Mouse (Mus musculus) limb, embryonic 14.5 days (tissue): ENCODE results near the gene Ribc2. TPM values are rescaled to one million over a fixed set of nuclear protein-coding genes. Genes with fewer than 3 reads are reported as not detected.
A peak's percentile ranks its signal among the peaks of the same experiment; 100 is the strongest.

Source experiments
- ATAC-seq: fragments of 200-750 bp; cut with Nextera tagmentation; 2 replicates; pipeline ENCODE4 v1.8.0; 2017; ENCODE audit warnings: low read depth, moderate number of reproducible peaks, moderate TSS enrichment; ENCODE audit not compliant: low FRiP score
- DNase-seq: peaks from one replicate; pipeline ENCODE4 v3.0.0-alpha.2; 2015; ENCODE audit warnings: low spot score
- H3K27ac ChIP-seq: fragments of 300-500 bp; sonication (generic); replicated peaks from 2 replicates; pipeline ENCODE4 v1.5.1; 2014; ENCODE audit warnings: low read depth, mild to moderate bottlenecking, low read length, moderate library complexity, mixed read lengths
- H3K27me3 ChIP-seq: fragments of 300-500 bp; sonication (generic); 2 replicates; pipeline ENCODE4 v1.6.1; 2014; ENCODE audit warnings: low read length, mixed read lengths; ENCODE audit not compliant: control insufficient read depth, insufficient read depth
- H3K36me3 ChIP-seq: fragments of 300-500 bp; sonication (generic); 2 replicates; pipeline ENCODE4 v1.6.1; 2014; ENCODE audit warnings: mild to moderate bottlenecking, low read length, moderate library complexity, mixed read lengths; ENCODE audit not compliant: control insufficient read depth, insufficient read depth
- H3K4me1 ChIP-seq: fragments of 300-500 bp; sonication (generic); 2 replicates; pipeline ENCODE4 v1.6.1; 2014; ENCODE audit warnings: antibody characterized with exemption, low read length, mixed read lengths; ENCODE audit not compliant: control insufficient read depth, insufficient read depth
- H3K4me2 ChIP-seq: fragments of 300-500 bp; sonication (generic); replicated peaks from 2 replicates; pipeline ENCODE4 v1.6.1; 2014; ENCODE audit warnings: low read depth, mild to moderate bottlenecking, low read length, moderate library complexity; ENCODE audit not compliant: severe bottlenecking
- H3K4me3 ChIP-seq: fragments of 300-500 bp; sonication (generic); replicated peaks from 2 replicates; pipeline ENCODE4 v1.5.1; 2014; ENCODE audit warnings: low read length
- H3K9ac ChIP-seq: fragments of 300-500 bp; sonication (generic); 2 replicates; pipeline ENCODE4 v1.6.1; 2014; ENCODE audit warnings: mild to moderate bottlenecking, low read depth, low read length, moderate library complexity; ENCODE audit not compliant: severe bottlenecking
- H3K9me3 ChIP-seq: fragments of 300-500 bp; sonication (generic); 2 replicates; pipeline ENCODE4 v1.6.1; 2016; ENCODE audit warnings: low read length; ENCODE audit not compliant: control insufficient read depth
- POLR2A ChIP-seq: fragments of 200-500 bp; IDR thresholded peaks from 2 replicates; pipeline ENCODE4 v1.8.0; 2012; ENCODE audit warnings: inconsistent platforms, mild to moderate bottlenecking, moderate library complexity, borderline replicate concordance; ENCODE audit not compliant: insufficient read depth, insufficient read length; ENCODE audit errors: extremely low read depth
- WGBS: fragments of 180-500 bp; shearing (Covaris S2); extraction: QIAGEN DNeasy Blood & Tissue Kit; methylation state at CpG from one replicate; pipeline ENCODE4 v1.1.7; 2014; 5-methylcytosine and 5-hydroxymethylcytosine counted together
- polyA plus RNA-seq, 2 experiments: library from polyadenylated mRNA; depleted of rRNA in 1 of 2; stranded (reverse) in 1 of 2; unstranded in 1 of 2; fragments of >200 nt; fragmentation: Nextera tagmentation in 1 of 2; extraction: Ambion mirVana in 1 of 2; gene quantifications; 2 replicates each; pipeline versions ENCODE4 v1.2.1 to v1.2.3; 2012 to 2014

The Ribc2 gene
- polyA plus RNA-seq, 2 experiments: 0.72 to 0.73 TPM

DNA sequence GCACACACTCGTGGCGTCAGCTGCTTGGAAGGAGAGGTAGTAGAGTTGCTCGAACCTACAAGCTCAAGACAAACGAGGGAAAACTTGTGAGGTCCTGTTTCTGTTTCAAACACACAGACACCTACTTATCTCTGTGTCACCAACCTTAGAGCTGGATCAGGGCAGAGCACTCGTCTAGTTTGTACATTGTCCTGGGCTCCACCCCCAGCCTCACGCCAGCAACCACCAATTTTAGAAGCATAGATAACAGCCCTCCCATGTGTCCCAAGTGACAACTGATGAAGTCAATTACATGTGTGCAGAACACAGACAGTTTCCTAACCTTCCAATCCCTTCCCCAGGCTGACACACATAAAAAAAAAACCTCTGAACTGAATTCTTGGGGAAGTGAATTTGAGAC, 46.3 kb downstream of the Ribc2 start:
- Histone ChIP-seq H3K27me3 (no peaks in the 10 kb centered on the region), H3K4me1 (peaks cover 22% of the 10 kb centered on the region), H3K36me3 (no peaks in the 10 kb centered on the region), H3K4me3 (no peak overlapping the region), H3K4me2 (no peak overlapping the region), H3K9ac (no peak overlapping the region), H3K9me3 (no peaks in the 10 kb centered on the region), H3K27ac (no peak overlapping the region)
- TF ChIP-seq POLR2A: no peak
- DNase-seq (no peak), ATAC-seq (no peak)
- 65% methylated on average over 6 of the region's 6 CpGs for WGBS

DNA sequence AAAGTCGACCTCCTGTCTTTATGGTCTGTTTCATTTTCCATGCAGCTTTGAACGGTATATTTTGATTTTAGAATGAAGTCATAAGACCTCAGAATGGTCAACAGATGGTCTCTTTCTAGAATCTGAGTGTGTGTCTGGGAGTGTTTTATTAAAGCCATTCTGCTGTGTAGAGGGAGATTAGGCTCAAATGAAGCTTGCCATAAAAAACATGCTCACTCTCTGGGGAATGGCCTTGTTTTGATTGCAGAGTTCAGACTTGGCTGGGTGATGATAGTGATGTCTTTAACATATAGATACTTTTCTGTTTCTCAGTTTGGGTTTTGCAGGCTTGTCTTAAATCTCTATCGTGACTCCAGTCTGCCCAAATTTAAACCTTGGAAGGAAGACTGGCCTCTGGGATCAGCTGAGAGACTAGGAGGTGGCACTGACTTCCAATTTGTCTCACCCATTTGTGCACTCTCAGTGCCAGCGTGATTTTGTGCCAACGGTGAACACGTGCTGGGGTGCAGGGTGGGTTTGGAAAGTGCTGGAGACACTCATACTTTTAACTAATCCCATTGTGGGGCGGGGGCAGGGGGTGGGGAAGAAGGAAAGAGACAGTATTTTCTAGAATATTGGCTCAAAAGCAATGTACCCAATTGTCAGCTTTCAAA, 47.8 kb downstream of the Ribc2 start:
- peak overlapping the region; percentile 70 for H3K27ac ChIP-seq
- H3K4me3 ChIP-seq: no peak overlapping the region
- no peaks in the 10 kb centered on the region for H3K9me3 ChIP-seq
- peak; percentile 79 for ATAC-seq
- no peak overlapping the region for H3K4me2 ChIP-seq
- no peaks in the 10 kb centered on the region for H3K27me3 ChIP-seq
- DNase-seq: peak; percentile 91
- WGBS: 45% methylated on average over 7 of the region's 7 CpGs
- no peak overlapping the region for H3K9ac ChIP-seq
- TF ChIP-seq POLR2A: no peak
- no peaks in the 10 kb centered on the region for H3K36me3 ChIP-seq
- peaks cover 26% of the 10 kb centered on the region for H3K4me1 ChIP-seq

DNA sequence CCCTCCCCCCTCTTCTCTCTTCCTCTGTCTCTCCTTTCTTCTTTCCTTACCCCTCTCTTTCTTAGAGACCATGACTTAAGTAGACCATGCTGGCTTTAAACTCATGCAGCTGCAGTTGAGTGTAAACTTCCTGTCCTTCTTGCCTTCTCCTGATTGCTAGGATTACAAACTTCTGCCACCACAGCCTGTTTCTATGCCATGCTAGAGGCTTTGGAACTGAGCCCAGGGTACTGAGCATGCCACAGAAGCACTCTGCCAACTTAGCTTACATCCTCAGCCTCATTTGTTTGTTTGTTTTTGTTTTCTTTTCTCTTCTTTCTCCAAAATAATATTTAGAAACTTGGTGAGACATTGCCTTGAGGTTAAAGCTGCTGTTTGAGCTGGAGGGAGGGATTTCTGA, 48.5 kb downstream of the Ribc2 start:
- H3K27ac ChIP-seq: peak overlapping the region; percentile 65
- no peaks in the 10 kb centered on the region for H3K36me3 ChIP-seq
- no peak overlapping the region for H3K9ac ChIP-seq
- H3K4me2 ChIP-seq: no peak overlapping the region
- DNase-seq: no peak
- H3K4me3 ChIP-seq: no peak overlapping the region
- no peak for ATAC-seq
- peaks cover 29% of the 10 kb centered on the region for H3K4me1 ChIP-seq
- TF ChIP-seq POLR2A: no peak
- no peaks in the 10 kb centered on the region for H3K9me3 ChIP-seq
- no peaks in the 10 kb centered on the region for H3K27me3 ChIP-seq

DNA sequence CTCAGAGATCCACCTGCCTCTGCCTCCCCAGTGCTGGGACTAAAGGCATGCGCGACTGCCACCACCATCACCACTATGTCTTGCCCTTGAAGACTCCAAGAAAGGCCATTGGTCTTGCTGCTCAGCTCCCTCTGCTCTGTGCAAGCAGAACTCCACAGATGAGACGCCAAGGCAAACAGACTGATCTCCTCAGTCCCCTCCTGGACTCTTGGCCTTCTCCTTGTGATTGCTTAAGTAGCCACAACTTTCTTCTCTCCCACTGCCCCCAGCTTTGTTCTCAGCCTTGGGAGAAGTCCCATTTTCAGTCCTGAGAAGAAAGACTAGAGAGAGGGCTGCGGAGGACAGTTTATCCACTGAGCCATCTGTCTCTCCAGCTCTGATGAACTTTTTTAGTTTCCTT, 50.2 kb downstream of the Ribc2 start:
- H3K9me3 ChIP-seq: no peaks in the 10 kb centered on the region
- H3K9ac ChIP-seq: no peak overlapping the region
- H3K4me1 ChIP-seq: peaks cover 35% of the 10 kb centered on the region
- H3K4me3 ChIP-seq: no peak overlapping the region
- no peak for TF ChIP-seq POLR2A
- ATAC-seq (no peak), DNase-seq (no peak)
- no peak overlapping the region for H3K4me2 ChIP-seq
- 91% methylated on average over 4 of the region's 4 CpGs for WGBS
- no peaks in the 10 kb centered on the region for H3K27me3 ChIP-seq
- no peaks in the 10 kb centered on the region for H3K36me3 ChIP-seq
- H3K27ac ChIP-seq: no peak overlapping the region

DNA sequence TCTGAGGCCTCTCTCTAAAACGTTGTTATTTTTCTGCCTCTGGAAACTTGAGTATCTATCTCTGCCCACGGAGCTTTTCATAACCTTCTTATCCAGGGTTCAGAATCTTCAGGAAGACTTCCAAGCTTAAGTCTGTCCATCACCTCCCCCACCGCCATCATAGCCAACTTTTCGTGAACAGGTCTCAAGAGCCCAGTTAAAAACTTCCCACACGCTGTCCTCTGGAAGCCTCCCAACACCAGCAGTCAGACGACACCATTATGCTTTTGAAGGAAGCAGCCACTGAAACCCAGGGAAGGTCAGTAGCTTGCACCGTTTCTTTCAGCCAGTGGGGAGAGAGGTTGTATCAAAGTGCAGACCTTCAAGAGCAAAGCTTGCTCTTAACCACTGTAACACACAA, 55.0 kb downstream of the Ribc2 start:
- ATAC-seq: no peak
- no peak for TF ChIP-seq POLR2A
- WGBS: 31% methylated on average over 7 of the region's 7 CpGs
- Histone ChIP-seq H3K4me1 (peaks cover 28% of the 10 kb centered on the region; the same call in 1 of the 2 replicates), H3K4me3 (no peak overlapping the region), H3K36me3 (no peaks in the 10 kb centered on the region), H3K27me3 (no peaks in the 10 kb centered on the region), H3K27ac (no peak overlapping the region), H3K9ac (no peak overlapping the region), H3K9me3 (no peaks in the 10 kb centered on the region), H3K4me2 (no peak overlapping the region)
- DNase-seq: peak; percentile 60

DNA sequence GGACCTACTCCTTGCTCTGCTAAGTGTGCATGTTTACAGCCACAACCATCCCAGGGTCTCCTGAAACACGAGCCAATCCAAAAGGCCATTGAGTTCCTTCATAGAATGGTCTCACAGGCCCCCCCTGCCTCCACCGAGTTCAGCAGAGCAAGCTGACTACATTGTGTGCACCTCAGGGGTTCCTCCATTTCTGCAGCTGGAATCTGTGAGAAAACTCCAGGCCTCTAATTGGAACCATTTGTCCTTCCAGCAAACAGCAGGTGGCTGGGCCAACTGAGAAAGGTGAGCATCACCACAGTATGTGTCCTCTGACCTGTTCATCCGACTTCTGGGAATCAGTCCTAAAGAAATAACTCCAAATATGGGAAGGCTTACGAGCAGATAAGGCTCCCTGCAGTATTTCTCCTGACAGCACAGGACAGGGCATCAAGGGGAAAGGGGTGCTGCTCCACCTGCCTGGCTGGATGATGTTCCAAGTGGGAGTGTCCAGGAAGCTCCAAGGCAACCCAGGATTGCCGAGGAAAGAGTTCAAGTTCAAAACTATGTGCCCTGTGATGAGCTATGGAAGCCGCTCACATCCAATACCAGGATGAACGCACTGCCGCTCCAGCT, 56.4 kb downstream of the Ribc2 start:
- Histone ChIP-seq H3K9ac (no peak overlapping the region), H3K36me3 (no peaks in the 10 kb centered on the region), H3K27ac (no peak overlapping the region), H3K4me3 (no peak overlapping the region), H3K27me3 (no peaks in the 10 kb centered on the region), H3K9me3 (no peaks in the 10 kb centered on the region), H3K4me1 (peaks cover 28% of the 10 kb centered on the region; the same call in 1 of the 2 replicates), H3K4me2 (no peak overlapping the region)
- WGBS: 30% methylated on average over 8 of the region's 8 CpGs
- no peak for TF ChIP-seq POLR2A
- peak; percentile 88 for ATAC-seq
- peak; percentile 50 for DNase-seq

Other genes with a start within 250 kb of the Ribc2 start
- gene Gm29666, start 212.0 kb upstream of the Ribc2 start, polyA plus RNA-seq (2012; rRNA removed): 0.69 and 1.1 TPM in 2 replicates
- 0.33 and 0.40 TPM in 2 replicates for gene Gm29666, start 212.0 kb upstream of the Ribc2 start, polyA plus RNA-seq (2014; fragmentation: Nextera tagmentation; extraction: Ambion mirVana)
- gene Nup50, start 208.7 kb upstream of the Ribc2 start, polyA plus RNA-seq (2012; rRNA removed): 17.5 and 19.7 TPM in 2 replicates
- 29.1 and 31.2 TPM in 2 replicates for gene Nup50, start 208.7 kb upstream of the Ribc2 start, polyA plus RNA-seq (2014; fragmentation: Nextera tagmentation; extraction: Ambion mirVana)
- 21.8 and 25.5 TPM in 2 replicates for gene 5031439G07Rik, start 143.5 kb upstream of the Ribc2 start, polyA plus RNA-seq (2012; rRNA removed)
- gene 5031439G07Rik, start 143.5 kb upstream of the Ribc2 start, polyA plus RNA-seq (2014; fragmentation: Nextera tagmentation; extraction: Ambion mirVana): 12.3 and 27.0 TPM in 2 replicates
- gene Upk3a, start 114.9 kb upstream of the Ribc2 start, polyA plus RNA-seq (2012; rRNA removed): 0.06 and 0.08 TPM in 2 replicates
- not detected in 2 replicates for gene Upk3a, start 114.9 kb upstream of the Ribc2 start, polyA plus RNA-seq (2014; fragmentation: Nextera tagmentation; extraction: Ambion mirVana)
- 15.5 and 16.4 TPM in 2 replicates for gene Fam118a, start 103.1 kb upstream of the Ribc2 start, polyA plus RNA-seq (2012; rRNA removed)
- gene Fam118a, start 103.1 kb upstream of the Ribc2 start, polyA plus RNA-seq (2014; fragmentation: Nextera tagmentation; extraction: Ambion mirVana): 21.7 and 23.1 TPM in 2 replicates
- gene Smc1b, start 114 bp upstream of the Ribc2 start, polyA plus RNA-seq (2012; rRNA removed): 0.52 and 0.58 TPM in 2 replicates
- gene Smc1b, start 114 bp upstream of the Ribc2 start, polyA plus RNA-seq (2014; fragmentation: Nextera tagmentation; extraction: Ambion mirVana): 0.23 and 0.72 TPM in 2 replicates
- 255 and 292 TPM in 2 replicates for gene Fbln1, start 73.9 kb downstream of the Ribc2 start, polyA plus RNA-seq (2012; rRNA removed)
- gene Fbln1, start 73.9 kb downstream of the Ribc2 start, polyA plus RNA-seq (2014; fragmentation: Nextera tagmentation; extraction: Ambion mirVana): 265 and 288 TPM in 2 replicates
- gene Atxn10, start 204.2 kb downstream of the Ribc2 start, polyA plus RNA-seq (2012; rRNA removed): 166 and 187 TPM in 2 replicates
- gene Atxn10, start 204.2 kb downstream of the Ribc2 start, polyA plus RNA-seq (2014; fragmentation: Nextera tagmentation; extraction: Ambion mirVana): 300 and 330 TPM in 2 replicates